Mouse (Mus musculus) embryo, embryonic 10 days (tissue): ENCODE results near the gene Olfr9.
"Not testable (repeated sequence)": the region's sequence is repeated elsewhere in the genome, so short reads cannot be mapped to it uniquely, and the experiment has no call there.

Experiments used
- DNase-seq: peaks from one replicate; pipeline ENCODE4 v3.0.0-alpha.2; 2015; ENCODE audit warnings: low spot score

Gene Olfr9

GRCm38 (mm10) chr10:128989131-128989530 is at the start of gene Olfr9:
TSS of gene Olfr9 (plus strand) at chr10:128989431.
- not testable (repeated sequence) for DNase-seq

- DNase-seq, result no peak
Observed at GRCm38 (mm10) chr10:128940475-128941061, 48.7 kb upstream of the Olfr9 start.

GRCm38 (mm10) chr10:128945675-128946074 is 43.6 kb upstream of the Olfr9 start:
- DNase-seq, result peak; percentile 23

GRCm38 (mm10) chr10:128947496-128947895 is 41.7 kb upstream of the Olfr9 start:
- no peak for DNase-seq

GRCm38 (mm10) chr10:128950208-128950887 is 38.9 kb upstream of the Olfr9 start:
- DNase-seq, result no peak

GRCm38 (mm10) chr10:128958340-128958739 is 30.9 kb upstream of the Olfr9 start:
- DNase-seq, result no peak

GRCm38 (mm10) chr10:128960142-128960541 is 29.1 kb upstream of the Olfr9 start:
- no peak for DNase-seq

- DNase-seq, result no peak
Observed at GRCm38 (mm10) chr10:128960590-128961584, 28.3 kb upstream of the Olfr9 start, which contains the start of gene Mettl7b. TSS of gene Mettl7b (minus strand) at chr10:128960988.

GRCm38 (mm10) chr10:128964961-128965360 is 24.3 kb upstream of the Olfr9 start:
- no peak for DNase-seq

GRCm38 (mm10) chr10:128965871-128966270 is 23.4 kb upstream of the Olfr9 start:
- no peak for DNase-seq

- no peak for DNase-seq
Observed at GRCm38 (mm10) chr10:128968341-128968749, 20.9 kb upstream of the Olfr9 start.

GRCm38 (mm10) chr10:128970740-128971250 is 18.4 kb upstream of the Olfr9 start:
- DNase-seq, result no peak

- no peak for DNase-seq
Observed at GRCm38 (mm10) chr10:128972841-128973240, 16.4 kb upstream of the Olfr9 start.

GRCm38 (mm10) chr10:128976395-128976794 is 12.8 kb upstream of the Olfr9 start:
- DNase-seq, result no peak

GRCm38 (mm10) chr10:128977522-128978114 is 11.6 kb upstream of the Olfr9 start:
- peak; percentile 74 for DNase-seq

- DNase-seq, result no peak
Observed at GRCm38 (mm10) chr10:128980644-128981365, 8.4 kb upstream of the Olfr9 start.

- DNase-seq, result not testable (repeated sequence)
Observed at GRCm38 (mm10) chr10:128990129-128990850, 1.1 kb downstream of the Olfr9 start.

GRCm38 (mm10) chr10:128990994-128991393 is 1.8 kb downstream of the Olfr9 start:
- DNase-seq, result no peak

- DNase-seq, result no peak
Observed at GRCm38 (mm10) chr10:128995796-128996195, 6.6 kb downstream of the Olfr9 start.

- no peak for DNase-seq
Observed at GRCm38 (mm10) chr10:128996523-128997040, 7.4 kb downstream of the Olfr9 start.
